Mouse (Mus musculus): ENCODE measurements around the gene Ifit3. TPM values are rescaled to one million over a fixed set of nuclear protein-coding genes. Genes with fewer than 3 reads are reported as not detected.
A peak's percentile ranks its signal among the peaks of the same experiment; 100 is the strongest.
"Not testable (repeated sequence)": the region's sequence is repeated elsewhere in the genome, so short reads cannot be mapped to it uniquely, and the experiment has no call there.

Gene Ifit3
- polyA plus RNA-seq (2015; fragmentation: Nextera tagmentation; extraction: Ambion mirVana) = 0.84 and 1.0 TPM in 2 replicates

DNA sequence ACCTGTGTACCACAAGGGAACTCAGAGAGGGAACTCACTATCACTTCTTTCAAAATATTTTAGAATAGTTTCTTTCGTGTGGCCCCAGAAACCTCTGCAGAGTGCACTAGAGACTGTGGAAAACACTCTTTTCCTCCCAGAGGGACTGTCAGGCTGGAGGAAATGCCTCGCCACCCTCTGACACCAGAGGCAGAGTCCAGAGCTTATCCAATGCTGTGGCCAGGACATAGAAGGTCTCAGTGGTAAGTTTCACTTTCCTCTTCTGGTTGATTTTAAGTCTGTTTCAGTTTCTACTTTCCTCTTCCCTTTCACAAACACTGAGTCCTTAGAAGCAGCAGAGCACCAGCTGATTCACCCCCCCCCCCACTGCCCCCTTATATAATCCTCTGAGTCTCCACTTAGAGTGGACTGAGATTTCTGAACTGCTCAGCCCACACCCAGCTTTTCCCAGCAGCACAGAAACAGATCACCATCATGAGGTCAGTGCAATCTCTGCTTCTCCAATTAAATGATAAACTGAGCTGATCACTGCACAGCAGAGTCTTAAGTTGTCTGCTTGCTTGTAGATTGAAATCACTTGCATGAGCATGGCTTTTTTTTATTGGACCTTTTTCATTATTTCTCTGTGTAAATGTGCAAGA, at the start of gene Ifit3:
TSS of gene Ifit3 (plus strand) at position 406 of the 641 bp plus-strand sequence.
- WGBS = 46% methylated on average over 2 of the region's 2 CpGs
- not testable (repeated sequence) for H3K4me2 ChIP-seq; H3K9ac ChIP-seq; ATAC-seq (ENCODE audit: insufficient read depth, low FRiP score, low read depth); H3K4me1 ChIP-seq; H3K4me3 ChIP-seq (replicated peaks); H3K36me3 ChIP-seq; H3K27me3 ChIP-seq (replicated peaks); H3K9me3 ChIP-seq; H3K27ac ChIP-seq

DNA sequence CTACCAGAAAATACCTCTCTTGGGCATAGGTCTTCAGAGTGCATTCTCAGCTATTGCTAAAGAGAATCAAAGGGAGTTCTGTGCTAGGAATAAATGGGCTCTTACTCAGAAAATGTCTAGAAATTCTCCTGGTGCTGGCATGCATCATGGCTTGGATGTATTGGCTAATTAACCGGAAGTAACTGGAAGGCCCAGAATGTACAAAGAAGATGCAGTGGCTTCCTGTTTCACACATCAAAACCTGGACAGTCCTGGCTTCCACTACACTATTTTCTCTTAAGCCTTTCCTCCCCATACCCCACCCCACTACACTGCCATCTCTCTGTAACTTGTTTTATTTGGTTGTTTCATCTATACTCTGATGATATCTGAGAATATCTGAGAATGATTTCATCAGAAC, 43.9 kb upstream of the Ifit3 start:
- Histone ChIP-seq H3K4me2 (no peak overlapping the region), H3K27ac (no peak overlapping the region), H3K9ac (no peak overlapping the region), H3K36me3 (no peaks in the 10 kb centered on the region), H3K4me3 (replicated peaks) (no peak overlapping the region), H3K27me3 (replicated peaks) (no peaks in the 10 kb centered on the region), H3K4me1 (no peaks in the 10 kb centered on the region), H3K9me3 (no peaks in the 10 kb centered on the region)
- WGBS = 84% methylated on average over 1 of the region's 1 CpGs
- no peak for ATAC-seq (ENCODE audit: insufficient read depth, low FRiP score, low read depth)

DNA sequence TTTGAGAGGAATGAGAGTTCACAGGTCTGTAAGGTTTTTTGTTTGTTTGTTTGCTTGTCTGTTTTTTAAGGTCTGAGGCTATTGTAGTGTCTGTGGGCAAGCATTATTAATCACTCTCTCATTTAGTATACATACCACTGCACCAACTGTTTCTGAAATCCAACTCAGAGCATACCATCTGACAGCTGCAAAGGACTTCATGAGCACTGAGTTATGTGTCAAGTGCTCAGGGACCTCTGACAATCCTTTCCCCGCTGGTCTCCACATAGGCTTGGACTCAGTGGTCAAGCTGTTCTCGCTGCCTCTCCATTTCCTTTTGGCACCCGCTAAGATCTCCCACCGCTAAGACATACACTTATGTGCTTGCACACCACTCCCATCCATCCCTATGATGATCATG, 37.1 kb upstream of the Ifit3 start:
- WGBS = 88% methylated on average over 4 of the region's 4 CpGs
- H3K4me3 ChIP-seq (replicated peaks) = no peak overlapping the region
- no peaks in the 10 kb centered on the region for H3K27me3 ChIP-seq (replicated peaks)
- no peak for ATAC-seq (ENCODE audit: insufficient read depth, low FRiP score, low read depth)
- H3K4me2 ChIP-seq = no peak overlapping the region
- no peak overlapping the region for H3K27ac ChIP-seq
- H3K9me3 ChIP-seq = no peaks in the 10 kb centered on the region
- no peak overlapping the region for H3K9ac ChIP-seq
- H3K4me1 ChIP-seq = no peaks in the 10 kb centered on the region
- no peaks in the 10 kb centered on the region for H3K36me3 ChIP-seq

DNA sequence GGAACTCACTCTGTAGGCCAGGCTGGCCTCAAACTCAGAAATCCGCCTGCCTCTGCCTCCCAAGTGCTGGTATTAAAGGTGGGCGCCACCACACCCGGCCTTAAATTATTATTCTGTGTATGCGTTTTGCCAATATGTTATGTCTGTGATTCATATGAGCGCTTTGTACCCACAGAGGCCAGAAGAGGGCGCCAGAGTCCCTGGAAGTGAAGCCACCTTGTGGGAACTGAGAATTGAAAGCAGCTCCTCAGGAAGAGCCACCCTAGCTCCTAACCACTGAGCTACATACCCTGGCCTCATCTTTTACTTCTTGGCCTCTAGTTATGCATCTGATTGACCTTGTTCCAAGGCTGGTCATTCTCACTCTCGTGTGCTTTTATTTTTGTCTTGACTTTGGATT, 35.4 kb upstream of the Ifit3 start:
- Histone ChIP-seq H3K27me3 (replicated peaks) (no peaks in the 10 kb centered on the region), H3K9ac (no peak overlapping the region), H3K4me2 (no peak overlapping the region), H3K27ac (no peak overlapping the region), H3K9me3 (no peaks in the 10 kb centered on the region), H3K4me3 (replicated peaks) (no peak overlapping the region), H3K36me3 (no peaks in the 10 kb centered on the region), H3K4me1 (no peaks in the 10 kb centered on the region)
- WGBS = 38% methylated on average over 7 of the region's 7 CpGs
- ATAC-seq (ENCODE audit: insufficient read depth, low FRiP score, low read depth) = no peak

DNA sequence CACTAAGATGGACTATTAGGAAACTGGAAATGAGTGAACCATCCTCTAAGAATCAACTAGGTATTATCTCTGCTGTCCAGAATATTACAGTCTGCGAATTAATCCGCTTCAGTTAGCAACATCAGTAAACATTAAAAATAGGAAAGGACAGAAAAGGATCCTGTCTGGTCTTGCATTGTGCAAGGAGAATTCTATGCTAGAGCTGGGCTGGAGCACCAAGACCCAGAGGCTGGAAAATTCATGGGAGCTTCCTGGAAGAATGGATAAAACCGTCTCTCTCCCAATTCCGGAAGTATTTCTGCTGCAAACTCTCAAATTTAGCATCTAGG, 33.2 kb upstream of the Ifit3 start:
- Histone ChIP-seq H3K9ac (no peak overlapping the region), H3K36me3 (no peaks in the 10 kb centered on the region), H3K4me1 (no peaks in the 10 kb centered on the region), H3K4me3 (replicated peaks) (peak overlapping the region; percentile 53), H3K4me2 (peak overlapping the region; percentile 76), H3K9me3 (no peaks in the 10 kb centered on the region), H3K27ac (no peak overlapping the region), H3K27me3 (replicated peaks) (no peaks in the 10 kb centered on the region)
- 35% methylated on average over 4 of the region's 4 CpGs for WGBS
- no peak for ATAC-seq (ENCODE audit: insufficient read depth, low FRiP score, low read depth)

DNA sequence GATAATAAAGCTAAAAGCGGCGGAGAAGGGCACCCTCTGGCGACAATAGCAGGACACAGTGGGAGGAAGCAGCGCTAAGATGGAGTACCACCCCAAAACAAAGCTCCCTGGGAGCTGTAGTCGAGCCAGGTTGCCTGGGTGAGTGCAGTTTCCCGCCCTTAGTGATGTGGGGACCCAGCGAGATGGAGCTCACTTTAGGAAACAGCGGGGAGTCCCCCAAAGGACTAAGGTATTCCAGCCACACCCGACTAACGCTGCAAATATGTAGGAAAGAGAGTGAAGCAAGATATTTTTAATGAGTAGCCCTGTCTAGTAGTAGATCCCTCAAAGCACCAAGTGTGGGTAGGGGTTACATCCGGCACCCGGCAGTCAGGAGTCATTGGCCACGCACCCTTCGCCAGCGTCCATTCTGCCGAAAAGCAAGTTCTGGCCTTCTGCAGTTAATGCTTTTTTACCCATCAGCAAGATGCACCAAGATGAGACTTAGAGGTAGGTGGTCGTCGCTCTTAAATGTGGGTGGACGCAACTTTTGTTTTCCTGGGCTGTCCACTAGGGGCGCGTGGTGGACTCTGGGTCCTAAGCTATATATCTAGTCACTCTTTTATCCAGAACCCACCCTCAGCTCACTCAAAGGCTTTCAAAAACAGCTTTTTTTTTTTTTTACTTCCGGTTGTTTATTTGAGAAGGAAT, 32.7 kb upstream of the Ifit3 start, which contains the start of gene Ifit2:
TSS of gene Ifit2 (plus strand) at position 161 of the 690 bp plus-strand sequence.
- Histone ChIP-seq H3K4me2 (peak within 1 kb of the TSS; percentile 76), H3K27me3 (replicated peaks) (no peaks in the 10 kb centered on the region), H3K4me1 (no peaks in the 10 kb centered on the region), H3K9ac (no peak within 1 kb of the TSS), H3K36me3 (no peaks in the 10 kb centered on the region), H3K9me3 (no peaks in the 10 kb centered on the region), H3K27ac (0 out of 2 replicates have a peak within 1 kb of the TSS, but pooled peaks have one; percentile 57), H3K4me3 (replicated peaks) (peak within 1 kb of the TSS; percentile 53)
- peak; percentile 91 for ATAC-seq (ENCODE audit: insufficient read depth, low FRiP score, low read depth)
- WGBS = under 1% methylated on average over 22 of the region's 22 CpGs

DNA sequence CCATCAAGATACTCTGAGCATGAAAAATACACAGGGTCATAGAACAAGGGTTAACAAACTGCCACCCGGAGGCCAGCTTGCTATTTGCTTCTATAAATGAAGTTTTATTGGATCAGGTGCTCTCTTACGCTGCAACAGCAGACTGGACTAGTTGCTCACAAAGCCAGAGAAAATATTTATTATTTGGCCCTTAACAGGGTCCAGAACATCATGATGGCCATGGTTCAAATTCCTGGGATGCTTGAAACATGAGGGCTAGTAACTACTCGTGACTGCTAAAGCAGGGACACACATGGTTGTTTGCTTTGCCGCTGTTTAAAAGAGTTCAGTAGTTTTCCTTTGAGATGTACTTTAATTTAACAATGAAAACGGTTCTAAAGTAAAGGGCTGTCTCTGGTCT, 31.4 kb upstream of the Ifit3 start:
- 44% methylated on average over 5 of the region's 5 CpGs for WGBS
- no peak for ATAC-seq (ENCODE audit: insufficient read depth, low FRiP score, low read depth)

DNA sequence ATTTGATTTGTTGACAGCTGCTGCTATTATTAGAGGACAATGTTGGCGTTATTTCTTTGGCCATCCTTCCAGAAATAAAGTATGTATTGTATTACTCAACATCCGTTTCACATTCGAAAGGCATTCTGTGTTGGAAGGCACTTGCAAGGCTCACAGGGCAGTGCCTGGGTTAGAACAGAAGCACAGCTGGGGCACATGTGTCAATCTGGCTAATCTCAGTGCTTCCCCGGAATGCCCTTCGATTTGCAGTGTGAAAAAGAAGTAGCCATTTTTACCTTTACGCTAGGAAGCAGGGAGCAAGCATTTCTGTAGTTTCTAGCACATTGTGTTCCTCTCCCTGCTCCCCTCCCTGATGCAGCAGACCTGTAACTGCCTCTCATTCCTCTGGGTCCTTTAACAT, 30.3 kb upstream of the Ifit3 start:
- H3K36me3 ChIP-seq = no peaks in the 10 kb centered on the region
- ATAC-seq (ENCODE audit: insufficient read depth, low FRiP score, low read depth) = no peak
- H3K9ac ChIP-seq = no peak overlapping the region
- H3K4me3 ChIP-seq (replicated peaks) = no peak overlapping the region
- H3K27me3 ChIP-seq (replicated peaks) = no peaks in the 10 kb centered on the region
- no peaks in the 10 kb centered on the region for H3K9me3 ChIP-seq
- H3K27ac ChIP-seq = no peak overlapping the region
- 61% methylated on average over 6 of the region's 6 CpGs for WGBS
- no peaks in the 10 kb centered on the region for H3K4me1 ChIP-seq
- H3K4me2 ChIP-seq = no peak overlapping the region

More for the DNA sequence above, 31.4 kb upstream of the Ifit3 start:
- H3K36me3 ChIP-seq = no peaks in the 10 kb centered on the region
- H3K4me2 ChIP-seq = peak overlapping the region; percentile 12
- no peak overlapping the region for H3K4me3 ChIP-seq (replicated peaks)
- no peak overlapping the region for H3K27ac ChIP-seq
- no peaks in the 10 kb centered on the region for H3K4me1 ChIP-seq
- H3K9ac ChIP-seq = no peak overlapping the region
- H3K27me3 ChIP-seq (replicated peaks) = no peaks in the 10 kb centered on the region
- no peaks in the 10 kb centered on the region for H3K9me3 ChIP-seq

DNA sequence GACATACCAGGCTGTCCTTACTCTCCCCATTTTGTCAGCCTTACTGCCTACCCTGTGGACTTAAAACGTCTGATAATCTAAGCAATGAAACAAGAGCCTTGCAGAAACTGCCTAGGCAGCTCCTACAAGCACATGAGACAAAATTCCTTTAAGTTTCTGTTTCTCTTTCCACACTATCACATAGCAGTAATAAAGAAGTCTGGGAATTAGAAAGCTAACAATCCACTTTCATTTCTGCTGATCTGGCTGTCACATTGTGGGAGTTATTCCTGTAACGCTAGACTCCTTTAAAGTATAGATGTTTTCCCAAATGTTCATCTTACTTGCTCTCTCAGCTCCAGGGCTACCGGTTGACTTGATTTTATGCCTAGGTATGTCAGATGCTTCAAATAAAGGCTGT, 29.8 kb upstream of the Ifit3 start:
- no peak overlapping the region for H3K27ac ChIP-seq
- H3K4me1 ChIP-seq = no peaks in the 10 kb centered on the region
- ATAC-seq (ENCODE audit: insufficient read depth, low FRiP score, low read depth) = no peak
- WGBS = 47% methylated on average over 3 of the region's 3 CpGs
- H3K9me3 ChIP-seq = no peaks in the 10 kb centered on the region
- no peaks in the 10 kb centered on the region for H3K36me3 ChIP-seq
- H3K9ac ChIP-seq = no peak overlapping the region
- H3K4me2 ChIP-seq = no peak overlapping the region
- H3K27me3 ChIP-seq (replicated peaks) = no peaks in the 10 kb centered on the region
- H3K4me3 ChIP-seq (replicated peaks) = no peak overlapping the region

DNA sequence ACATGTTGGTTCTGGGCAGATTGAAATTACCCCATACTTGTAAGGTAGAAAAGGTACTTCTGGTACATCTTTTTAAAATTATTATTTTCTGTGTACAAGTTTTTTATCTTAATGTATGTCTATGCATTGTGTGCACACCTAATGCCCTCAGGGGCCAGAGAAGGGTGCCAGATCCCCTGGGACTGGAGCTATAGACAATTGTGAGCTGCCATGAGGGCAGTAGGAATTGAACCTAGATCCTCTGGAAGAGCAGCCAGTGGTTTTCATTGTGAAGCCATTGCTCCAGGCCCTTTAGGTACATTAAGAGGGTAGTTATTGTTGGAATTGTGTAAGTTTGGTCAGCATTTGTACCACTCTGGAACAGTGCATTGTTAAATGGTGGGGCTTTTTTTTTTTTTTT, 29.3 kb upstream of the Ifit3 start:
- H3K27ac ChIP-seq = no peak overlapping the region
- no peak for ATAC-seq (ENCODE audit: insufficient read depth, low FRiP score, low read depth)

DNA sequence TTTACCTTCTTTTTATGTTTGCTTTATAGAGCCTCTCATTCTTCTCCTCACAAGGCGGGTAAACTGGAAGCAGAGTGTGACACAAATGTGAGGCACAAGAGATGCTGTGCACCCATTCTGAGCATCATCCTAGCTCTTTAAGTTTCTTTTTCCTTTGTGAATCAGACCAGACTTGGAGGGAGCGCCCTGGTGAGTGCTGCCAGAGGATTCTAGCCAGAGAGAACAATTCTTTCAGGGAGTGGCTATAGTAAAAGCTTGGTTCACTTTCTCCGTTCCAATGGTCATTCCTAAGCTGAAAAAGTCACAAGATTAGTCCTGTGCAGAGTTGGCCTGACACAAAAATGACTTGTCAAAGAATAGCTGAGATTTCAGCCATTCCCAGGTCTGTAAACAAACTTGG, 26.7 kb upstream of the Ifit3 start:
- no peaks in the 10 kb centered on the region for H3K4me1 ChIP-seq
- H3K4me2 ChIP-seq = no peak overlapping the region
- H3K4me3 ChIP-seq (replicated peaks) = no peak overlapping the region
- 56% methylated on average over 3 of the region's 3 CpGs for WGBS
- H3K9me3 ChIP-seq = no peaks in the 10 kb centered on the region
- no peaks in the 10 kb centered on the region for H3K36me3 ChIP-seq
- no peak for ATAC-seq (ENCODE audit: insufficient read depth, low FRiP score, low read depth)
- H3K27me3 ChIP-seq (replicated peaks) = no peaks in the 10 kb centered on the region
- H3K27ac ChIP-seq = no peak overlapping the region
- no peak overlapping the region for H3K9ac ChIP-seq

More for the DNA sequence above, 29.3 kb upstream of the Ifit3 start:
- Histone ChIP-seq H3K4me3 (replicated peaks) (no peak overlapping the region), H3K9me3 (no peaks in the 10 kb centered on the region), H3K9ac (no peak overlapping the region), H3K27me3 (replicated peaks) (no peaks in the 10 kb centered on the region), H3K36me3 (no peaks in the 10 kb centered on the region), H3K4me2 (no peak overlapping the region), H3K4me1 (no peaks in the 10 kb centered on the region)

DNA sequence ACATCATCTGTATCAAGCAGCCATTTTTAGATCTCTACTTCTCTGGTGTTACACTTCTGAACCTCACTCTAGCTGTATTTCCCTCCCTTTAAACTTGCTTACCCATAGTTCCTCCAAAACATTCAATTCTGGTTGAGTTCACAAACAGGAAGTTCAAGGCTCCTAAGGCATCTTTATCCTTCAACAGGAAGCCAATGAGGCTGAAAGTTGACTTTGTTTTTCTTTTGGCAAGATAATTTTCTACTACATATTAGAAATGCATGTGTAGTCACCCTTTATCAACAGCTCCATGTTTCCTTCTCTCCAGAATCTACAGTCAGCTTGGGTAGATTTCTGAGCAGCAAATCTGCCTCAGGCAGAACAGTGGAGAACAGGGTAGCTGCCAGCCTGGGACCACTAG, 20.8 kb upstream of the Ifit3 start:
- Histone ChIP-seq H3K9ac (no peak overlapping the region), H3K4me2 (no peak overlapping the region), H3K4me3 (replicated peaks) (no peak overlapping the region), H3K27me3 (replicated peaks) (no peaks in the 10 kb centered on the region), H3K4me1 (no peaks in the 10 kb centered on the region), H3K27ac (no peak overlapping the region), H3K36me3 (no peaks in the 10 kb centered on the region), H3K9me3 (no peaks in the 10 kb centered on the region)
- ATAC-seq (ENCODE audit: insufficient read depth, low FRiP score, low read depth) = no peak
